Mouse (Mus musculus) heart, embryonic 15.5 days (tissue): ENCODE measurements around the gene Mettl23. TPM values are rescaled to one million over a fixed set of nuclear protein-coding genes. Genes with fewer than 3 reads are reported as not detected.
"Not testable (repeated sequence)": the region's sequence is repeated elsewhere in the genome, so short reads cannot be mapped to it uniquely, and the experiment has no call there.

Experiments
- ATAC-seq: fragments of 200-750 bp; cut with Nextera tagmentation; replicated peaks from 2 replicates; pipeline ENCODE4 v1.8.0; 2017; ENCODE audit warnings: low read depth, moderate TSS enrichment; ENCODE audit not compliant: insufficient number of reproducible peaks, insufficient read depth, low FRiP score
- H3K27ac ChIP-seq: fragments of 300-500 bp; sonication (generic); 2 replicates; pipeline ENCODE4 v1.5.1; 2015; ENCODE audit warnings: mild to moderate bottlenecking, inconsistent platforms
- H3K27me3 ChIP-seq: fragments of 300-500 bp; sonication (generic); 2 replicates; pipeline ENCODE4 v1.6.1; 2015; ENCODE audit warnings: inconsistent platforms
- H3K36me3 ChIP-seq: fragments of 300-500 bp; sonication (generic); 2 replicates; pipeline ENCODE4 v1.6.1; 2015; ENCODE audit warnings: mild to moderate bottlenecking, inconsistent platforms
- H3K4me1 ChIP-seq: fragments of 300-500 bp; sonication (generic); replicated peaks from 2 replicates; pipeline ENCODE4 v1.6.1; 2015; ENCODE audit warnings: inconsistent platforms
- H3K4me2 ChIP-seq: fragments of 300-500 bp; sonication (generic); 2 replicates; pipeline ENCODE4 v1.6.1; 2015; ENCODE audit warnings: inconsistent platforms, mild to moderate bottlenecking, moderate library complexity
- H3K4me3 ChIP-seq: fragments of 300-500 bp; sonication (generic); 2 replicates; pipeline ENCODE4 v1.5.1; 2015; ENCODE audit warnings: mild to moderate bottlenecking, inconsistent platforms
- H3K9ac ChIP-seq: fragments of 300-500 bp; sonication (generic); 2 replicates; pipeline ENCODE4 v1.6.1; 2015; ENCODE audit warnings: mild to moderate bottlenecking, inconsistent platforms
- H3K9me3 ChIP-seq: fragments of 300-500 bp; sonication (generic); replicated peaks from 2 replicates; pipeline ENCODE4 v1.6.1; 2016; ENCODE audit warnings: inconsistent platforms
- WGBS: fragments of 180-500 bp; shearing (Covaris S2); methylation state at CpG from one replicate; pipeline ENCODE4 v1.1.7; 2015; ENCODE audit warnings: mixed read lengths; 5-methylcytosine and 5-hydroxymethylcytosine counted together
- polyA plus RNA-seq: library from polyadenylated mRNA; unstranded; fragments of >200 nt; fragmentation: Nextera tagmentation; extraction: Ambion mirVana; gene quantifications from 2 replicates; pipeline ENCODE4 v1.2.1, GENCODE M21; 2015

Gene Mettl23
- polyA plus RNA-seq, 1 experiment from 2014 or later, result 63.4 TPM

DNA sequence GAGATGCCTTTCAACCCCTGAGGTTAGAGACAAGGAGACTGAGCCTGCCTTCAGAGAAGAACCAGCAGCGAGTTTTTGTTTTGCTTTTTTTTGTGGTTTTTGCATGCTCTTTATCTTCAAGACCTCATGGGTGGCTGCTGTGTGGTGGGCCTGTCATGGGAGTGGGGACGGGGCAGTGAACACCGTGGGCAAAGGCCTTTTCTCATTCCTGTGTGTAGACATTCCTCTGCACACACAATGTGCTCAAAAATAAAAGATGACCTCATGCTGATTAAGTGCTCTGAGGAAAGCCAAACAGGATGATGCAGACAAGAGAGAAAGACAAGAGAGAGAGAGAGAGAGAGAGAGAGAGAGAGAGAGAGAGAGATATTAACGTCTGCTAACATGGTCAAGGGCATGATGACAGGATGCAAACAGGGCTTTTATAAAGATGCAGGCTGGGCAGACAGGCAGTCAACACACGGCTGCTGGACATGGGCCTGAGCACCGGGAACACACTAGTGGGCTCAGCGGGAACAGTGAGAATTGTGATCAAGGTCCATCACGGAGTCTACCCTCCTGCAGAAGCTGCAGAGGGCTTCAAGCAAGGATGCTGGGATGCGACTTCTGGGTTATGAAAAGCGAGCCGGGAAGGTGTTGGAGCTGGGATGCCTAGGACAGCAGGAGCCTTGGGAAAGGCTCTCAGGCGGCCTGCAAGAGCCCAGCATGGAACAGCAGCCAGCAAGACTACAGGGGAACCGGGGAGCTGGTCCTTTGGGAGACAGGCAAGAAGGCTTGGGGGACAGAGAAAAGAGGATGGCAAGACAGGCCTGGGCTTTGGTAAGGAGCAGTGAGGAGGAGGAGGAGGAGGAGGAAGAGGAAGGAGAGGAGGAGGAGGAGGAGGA, 21.8 kb upstream of the Mettl23 start:
- ATAC-seq, result peak; percentile 72
- Histone ChIP-seq H3K4me2 (peak overlapping the region; percentile 41), H3K4me1 (peaks cover 53% of the 10 kb centered on the region), H3K9me3 (no peaks in the 10 kb centered on the region), H3K4me3 (0 out of 2 replicates have a peak overlapping the region, but pooled peaks have one; percentile 10), H3K27ac (peak overlapping the region; percentile 85), H3K9ac (peak overlapping the region; percentile 40), H3K36me3 (no peaks in the 10 kb centered on the region), H3K27me3 (no peaks in the 10 kb centered on the region)
- 23% methylated on average over 13 of the region's 13 CpGs for WGBS

DNA sequence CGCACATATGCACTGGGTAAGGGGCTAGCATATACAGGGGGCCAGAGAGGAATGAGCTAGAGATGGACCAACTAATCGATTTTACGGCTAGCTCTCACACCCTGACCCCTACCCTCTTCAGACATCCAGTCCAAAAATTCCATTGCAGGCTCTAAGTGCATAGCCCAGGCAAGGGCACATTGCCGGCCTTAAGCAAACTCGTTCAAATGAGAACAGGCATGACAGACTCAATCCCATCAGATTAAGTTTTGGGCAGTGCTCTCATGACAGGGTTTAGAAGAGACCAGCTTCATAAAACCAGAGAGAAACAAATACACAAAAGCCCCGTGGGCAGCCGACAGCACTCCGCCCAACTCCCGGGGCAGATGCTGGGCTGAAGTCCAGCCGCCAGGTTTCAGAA, 20.9 kb upstream of the Mettl23 start:
- Histone ChIP-seq H3K4me1 (peaks cover 54% of the 10 kb centered on the region), H3K27ac (peak overlapping the region; percentile 85), H3K9me3 (no peaks in the 10 kb centered on the region), H3K27me3 (no peaks in the 10 kb centered on the region), H3K4me3 (no peak overlapping the region), H3K9ac (no peak overlapping the region), H3K4me2 (peak overlapping the region; percentile 41), H3K36me3 (no peaks in the 10 kb centered on the region)
- 59% methylated on average over 10 of the region's 10 CpGs for WGBS
- no peak for ATAC-seq

DNA sequence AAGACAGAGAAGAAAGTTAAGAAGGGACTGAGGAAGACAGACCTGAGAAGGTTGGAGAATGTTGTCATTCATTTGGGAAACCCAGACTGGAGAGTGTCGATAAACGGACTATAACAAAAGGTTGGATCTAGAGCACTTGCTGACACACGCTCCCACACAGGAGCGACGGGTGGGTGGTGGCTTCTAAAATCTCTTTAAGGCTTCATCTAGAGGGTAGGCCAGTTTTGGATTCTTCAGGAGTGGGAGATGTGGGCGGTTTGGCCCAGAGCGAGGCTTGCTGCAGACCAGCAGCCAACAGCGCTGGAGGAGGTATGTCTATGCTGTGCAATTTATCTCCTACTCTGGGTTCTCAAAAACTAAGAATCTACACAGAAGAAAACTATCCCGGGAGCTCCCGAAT, 20.5 kb upstream of the Mettl23 start:
- Histone ChIP-seq H3K9ac (no peak overlapping the region), H3K27ac (peak overlapping the region; percentile 85; the same call in 1 of the 2 replicates), H3K4me3 (no peak overlapping the region), H3K4me2 (0 out of 2 replicates have a peak overlapping the region, but pooled peaks have one; percentile 41), H3K9me3 (no peaks in the 10 kb centered on the region), H3K4me1 (peaks cover 58% of the 10 kb centered on the region), H3K27me3 (no peaks in the 10 kb centered on the region), H3K36me3 (no peaks in the 10 kb centered on the region)
- ATAC-seq, result no peak
- WGBS, result 81% methylated on average over 10 of the region's 10 CpGs

DNA sequence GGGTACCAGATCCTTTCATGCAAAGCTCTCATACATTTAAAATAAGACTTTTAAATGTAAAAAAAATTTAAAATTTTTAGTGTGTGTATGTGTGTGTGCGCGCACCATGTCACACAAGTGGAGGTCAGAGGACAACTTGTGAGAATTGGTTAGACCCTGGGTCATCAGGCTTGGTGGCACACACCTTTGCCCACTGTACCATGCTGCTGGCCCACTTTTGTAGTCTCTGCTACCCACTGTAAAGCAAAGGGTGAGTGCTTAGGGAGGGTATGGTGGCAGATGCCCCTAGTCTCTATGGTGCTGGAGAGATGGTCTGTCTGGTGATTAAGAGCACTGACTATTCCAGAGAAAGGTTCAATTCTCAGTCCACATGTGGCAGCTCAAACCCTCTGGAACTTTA, 19.8 kb upstream of the Mettl23 start:
- Histone ChIP-seq H3K4me1 (peaks cover 64% of the 10 kb centered on the region), H3K27me3 (no peaks in the 10 kb centered on the region), H3K4me2 (no peak overlapping the region), H3K36me3 (no peaks in the 10 kb centered on the region), H3K4me3 (no peak overlapping the region), H3K27ac (no peak overlapping the region), H3K9ac (no peak overlapping the region), H3K9me3 (no peaks in the 10 kb centered on the region)
- no peak for ATAC-seq
- 98% methylated on average over 2 of the region's 2 CpGs for WGBS

DNA sequence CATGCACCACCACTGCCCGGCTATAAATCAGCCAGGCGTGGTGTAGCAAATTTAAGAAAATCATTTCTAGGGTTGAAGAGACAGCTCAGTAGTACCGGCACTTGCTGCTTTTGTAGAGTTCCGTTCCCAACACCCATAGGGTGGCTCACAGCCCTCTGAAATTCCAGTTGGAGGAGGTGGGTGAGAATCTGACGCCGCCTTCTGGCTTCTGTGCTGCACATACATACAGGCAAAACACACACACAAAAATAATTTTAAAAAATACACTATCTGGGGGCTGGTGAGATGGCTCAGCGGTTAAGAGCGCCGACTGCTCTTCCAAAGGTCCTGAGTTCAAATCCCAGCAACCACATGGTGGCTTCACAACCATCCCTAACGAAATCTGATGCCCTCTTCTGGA, 19.2 kb upstream of the Mettl23 start:
- not testable (repeated sequence) for ATAC-seq, H3K4me2 ChIP-seq, H3K9ac ChIP-seq, H3K27ac ChIP-seq, H3K4me3 ChIP-seq, H3K36me3 ChIP-seq, H3K9me3 ChIP-seq, H3K27me3 ChIP-seq
- 92% methylated on average over 10 of the region's 10 CpGs for WGBS
- H3K4me1 ChIP-seq, result peaks cover 65% of the 10 kb centered on the region

DNA sequence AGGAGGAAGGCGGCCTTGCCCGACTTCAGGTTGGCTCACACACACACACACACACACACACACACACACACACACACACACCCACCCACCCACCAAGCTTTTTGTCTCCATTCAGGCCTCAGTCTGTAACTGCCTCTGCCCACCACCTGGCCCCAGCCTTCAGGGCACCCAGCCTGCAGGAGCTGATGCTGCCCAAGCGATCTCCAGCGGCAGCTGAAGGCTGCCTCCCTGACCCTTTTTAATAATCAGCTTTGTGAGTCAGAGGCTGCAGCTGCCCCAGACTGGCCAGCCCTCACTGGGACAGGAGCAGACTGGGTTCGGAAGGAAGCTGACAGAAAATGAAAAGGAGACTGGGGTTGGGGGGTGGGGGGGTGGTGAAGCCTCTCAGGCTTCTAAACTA, 17.8 kb upstream of the Mettl23 start:
- no peaks in the 10 kb centered on the region for H3K27me3 ChIP-seq
- H3K4me3 ChIP-seq, result no peak overlapping the region
- H3K9ac ChIP-seq, result no peak overlapping the region
- no peaks in the 10 kb centered on the region for H3K9me3 ChIP-seq
- ATAC-seq, result no peak
- peaks cover 56% of the 10 kb centered on the region for H3K4me1 ChIP-seq
- 0 out of 2 replicates have a peak overlapping the region, but pooled peaks have one; percentile 4 for H3K27ac ChIP-seq
- H3K36me3 ChIP-seq, result no peaks in the 10 kb centered on the region
- H3K4me2 ChIP-seq, result no peak overlapping the region
- WGBS, result 57% methylated on average over 3 of the region's 5 CpGs

DNA sequence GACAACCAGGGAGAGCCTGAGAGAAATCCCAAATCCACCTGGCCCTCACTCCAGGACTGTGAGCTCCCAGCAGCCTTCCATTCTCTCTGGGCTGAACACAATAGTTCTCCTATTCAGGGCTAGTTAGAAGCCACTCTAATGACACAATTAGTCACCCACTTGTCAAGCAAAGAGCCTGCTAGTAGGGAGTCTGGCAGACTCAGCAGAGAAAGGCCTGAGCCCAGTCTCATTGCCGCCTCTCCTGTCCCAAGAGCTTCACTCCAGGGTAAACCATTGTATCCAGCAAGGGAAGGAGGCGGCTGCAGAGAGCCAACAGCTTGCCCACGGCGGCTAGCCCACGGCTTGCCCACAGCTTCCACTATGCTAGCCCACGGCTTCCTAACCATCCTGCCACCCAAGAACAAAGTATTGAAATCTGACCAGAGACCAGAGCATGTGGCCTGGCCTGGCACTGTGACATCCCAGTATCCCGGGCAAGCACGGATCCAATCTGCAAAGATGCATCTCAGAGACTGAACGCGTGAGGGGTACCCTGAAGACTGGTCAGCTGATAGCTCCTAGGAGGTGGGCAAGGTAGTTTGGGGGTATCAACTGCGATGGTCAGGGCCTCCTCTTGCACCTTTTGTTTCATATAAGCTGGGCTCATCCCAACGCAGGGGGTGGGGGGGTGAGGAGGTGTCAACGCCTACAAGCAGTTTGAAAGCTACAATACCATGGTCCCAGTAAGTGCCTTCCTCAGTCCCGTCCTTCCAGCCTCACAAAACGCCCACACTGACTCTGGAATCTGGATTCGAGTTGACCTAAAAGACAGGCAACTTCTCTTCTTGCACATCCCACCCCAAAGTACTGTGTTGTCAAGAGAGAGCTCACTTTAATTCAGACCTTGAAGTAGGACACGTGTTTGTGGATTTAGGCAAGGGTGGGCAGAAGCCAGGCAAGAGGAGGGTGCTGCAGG, 16.3 kb upstream of the Mettl23 start:
- Histone ChIP-seq H3K27ac (peak overlapping the region; percentile 85), H3K27me3 (no peaks in the 10 kb centered on the region), H3K4me1 (peaks cover 40% of the 10 kb centered on the region), H3K9ac (peak overlapping the region; percentile 87), H3K4me2 (peak overlapping the region; percentile 84), H3K36me3 (no peaks in the 10 kb centered on the region), H3K9me3 (no peaks in the 10 kb centered on the region), H3K4me3 (peak overlapping the region; percentile 74)
- no peak for ATAC-seq
- WGBS, result 40% methylated on average over 17 of the region's 17 CpGs

DNA sequence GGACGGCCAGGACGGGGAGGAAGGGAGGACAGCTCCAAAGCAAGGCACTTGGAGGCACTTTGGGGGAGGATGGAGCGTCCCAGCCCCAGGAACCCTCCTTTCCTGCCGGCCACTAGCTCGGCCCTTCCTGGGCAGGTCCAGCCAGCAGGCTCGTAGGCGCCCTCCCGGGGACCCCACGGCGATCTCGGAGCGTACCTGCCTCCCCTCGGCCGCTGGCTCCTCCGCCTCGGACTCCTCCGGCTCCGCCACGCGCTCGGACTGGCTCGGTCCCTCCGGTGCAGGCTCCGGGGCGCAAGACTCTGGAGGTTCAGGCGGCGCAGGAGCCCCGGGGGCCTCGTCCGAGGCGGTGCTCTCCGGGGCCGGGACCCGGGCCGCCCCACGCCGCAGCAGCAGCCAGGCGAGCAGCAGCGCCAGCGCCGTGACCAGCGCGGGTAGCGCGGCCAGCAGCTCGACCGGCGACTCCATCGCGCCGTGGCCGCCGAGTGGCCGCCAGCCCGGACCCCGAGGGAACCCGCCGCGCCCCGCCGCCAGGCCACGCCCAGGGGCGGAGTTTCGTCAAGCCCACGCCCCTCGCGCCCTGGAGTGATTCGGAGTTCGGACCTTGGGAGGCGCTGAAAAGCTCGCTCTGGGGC, 15.4 kb upstream of the Mettl23 start, which contains the start of gene Mxra7:
Gene Mxra7 (minus strand): TSS at position 513 of the 632 bp plus-strand sequence.
- peak within 1 kb of the TSS; percentile 87 for H3K9ac ChIP-seq
- peak within 1 kb of the TSS; percentile 85 for H3K27ac ChIP-seq
- peak within 1 kb of the TSS; percentile 84 for H3K4me2 ChIP-seq
- ATAC-seq, result peak; percentile 74
- WGBS, result 1% methylated on average over 70 of the region's 71 CpGs
- H3K9me3 ChIP-seq, result no peaks in the 10 kb centered on the region
- H3K36me3 ChIP-seq, result no peaks in the 10 kb centered on the region
- H3K27me3 ChIP-seq, result no peaks in the 10 kb centered on the region
- H3K4me3 ChIP-seq, result peak within 1 kb of the TSS; percentile 74
- peaks cover 32% of the 10 kb centered on the region for H3K4me1 ChIP-seq

DNA sequence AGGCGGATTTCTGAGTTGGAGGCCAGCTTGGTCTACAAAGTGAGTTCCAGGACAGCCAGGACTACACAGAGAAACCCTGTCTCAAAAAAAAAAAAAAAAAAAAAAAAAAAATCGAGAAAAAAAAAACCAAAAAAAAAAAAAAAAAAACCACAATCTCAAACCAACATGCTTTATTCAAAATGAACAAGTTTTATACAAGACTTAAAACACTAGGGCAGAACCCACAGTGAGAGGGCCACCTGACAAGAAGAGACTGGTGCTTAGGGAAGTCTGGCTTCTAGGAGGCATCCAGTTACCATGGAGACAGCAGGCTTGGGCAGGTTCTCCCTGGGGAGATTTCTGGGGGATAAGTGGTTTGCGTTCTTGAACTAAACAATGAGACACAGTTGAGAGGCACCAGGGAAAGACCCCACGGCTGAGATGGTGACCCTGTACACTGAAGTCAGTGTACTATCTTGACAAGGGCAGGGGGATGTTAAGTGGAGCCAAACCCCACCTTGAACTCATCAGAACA, 10.8 kb upstream of the Mettl23 start:
- no peak overlapping the region for H3K4me3 ChIP-seq
- no peaks in the 10 kb centered on the region for H3K27me3 ChIP-seq
- no peak overlapping the region for H3K4me2 ChIP-seq
- H3K36me3 ChIP-seq, result peaks cover 33% of the 10 kb centered on the region
- WGBS, result 32% methylated on average over 4 of the region's 4 CpGs
- no peak overlapping the region for H3K9ac ChIP-seq
- H3K27ac ChIP-seq, result no peak overlapping the region
- no peaks in the 10 kb centered on the region for H3K9me3 ChIP-seq
- no peak for ATAC-seq
- peaks cover 22% of the 10 kb centered on the region for H3K4me1 ChIP-seq

DNA sequence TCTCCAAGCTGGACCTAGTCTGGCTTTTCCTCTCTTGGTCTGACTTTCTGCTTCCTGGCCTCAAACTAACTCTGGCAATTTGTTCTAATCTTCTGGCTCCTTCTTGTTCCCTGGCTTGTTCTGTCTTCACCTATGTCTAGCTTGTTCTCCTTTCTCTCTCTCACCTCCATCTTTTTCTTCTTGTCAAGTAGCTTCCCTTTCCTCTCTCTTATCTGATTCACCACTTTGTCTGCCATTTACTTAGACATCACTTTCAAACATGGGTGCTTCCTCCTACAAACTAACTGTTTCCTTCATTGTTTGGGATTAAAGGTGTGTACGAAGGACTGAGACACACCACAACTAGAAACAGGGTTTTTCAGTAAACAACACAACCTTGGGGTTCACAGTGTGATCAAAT, 8.1 kb upstream of the Mettl23 start:
- Histone ChIP-seq H3K9me3 (no peaks in the 10 kb centered on the region), H3K9ac (no peak overlapping the region)
- 92% methylated on average over 1 of the region's 1 CpGs for WGBS

More for the DNA sequence above, 8.1 kb upstream of the Mettl23 start:
- no peak for ATAC-seq
- Histone ChIP-seq H3K27ac (no peak overlapping the region), H3K4me1 (peaks cover 7% of the 10 kb centered on the region), H3K27me3 (no peaks in the 10 kb centered on the region), H3K4me2 (no peak overlapping the region), H3K4me3 (no peak overlapping the region), H3K36me3 (peaks cover 53% of the 10 kb centered on the region)
